Mouse (Mus musculus) heart, embryonic 16.5 days (tissue): ENCODE measurements around the gene Rgsl1. TPM values are rescaled to one million over a fixed set of nuclear protein-coding genes. Genes with fewer than 3 reads are reported as not detected.

Experiments
- polyA plus RNA-seq: library from polyadenylated mRNA; unstranded; fragments of >200 nt; fragmentation: Nextera tagmentation; extraction: Ambion mirVana; gene quantifications from 2 replicates; pipeline ENCODE4 v1.2.1, GENCODE M21; 2015

Rgsl1 gene
- polyA plus RNA-seq, 1 experiment from 2014 or later = not detected

Other genes with a start within 250 kb of the Rgsl1 start
- gene Rgs8, start 191.1 kb downstream of the Rgsl1 start, polyA plus RNA-seq = 0.21 and 0.32 TPM in 2 replicates
- gene Rgs16, start 103.8 kb downstream of the Rgsl1 start, polyA plus RNA-seq = 6.4 and 6.6 TPM in 2 replicates
- 22.1 and 28.2 TPM in 2 replicates for gene Rnasel, start 94.7 kb downstream of the Rgsl1 start, polyA plus RNA-seq
- gene Teddm1b, start 30.2 kb upstream of the Rgsl1 start, polyA plus RNA-seq = 0.10 and 0.11 TPM in 2 replicates
- not detected in 2 replicates for gene Teddm1a, start 47.6 kb upstream of the Rgsl1 start, polyA plus RNA-seq
- 57.9 and 59.0 TPM in 2 replicates for gene Glul, start 55.8 kb upstream of the Rgsl1 start, polyA plus RNA-seq
- 0.33 and 0.35 TPM in 2 replicates for gene Teddm2, start 56.1 kb upstream of the Rgsl1 start, polyA plus RNA-seq